ENCODE assay signal across 8 mouse cellular contexts in the genomic region with DNA sequence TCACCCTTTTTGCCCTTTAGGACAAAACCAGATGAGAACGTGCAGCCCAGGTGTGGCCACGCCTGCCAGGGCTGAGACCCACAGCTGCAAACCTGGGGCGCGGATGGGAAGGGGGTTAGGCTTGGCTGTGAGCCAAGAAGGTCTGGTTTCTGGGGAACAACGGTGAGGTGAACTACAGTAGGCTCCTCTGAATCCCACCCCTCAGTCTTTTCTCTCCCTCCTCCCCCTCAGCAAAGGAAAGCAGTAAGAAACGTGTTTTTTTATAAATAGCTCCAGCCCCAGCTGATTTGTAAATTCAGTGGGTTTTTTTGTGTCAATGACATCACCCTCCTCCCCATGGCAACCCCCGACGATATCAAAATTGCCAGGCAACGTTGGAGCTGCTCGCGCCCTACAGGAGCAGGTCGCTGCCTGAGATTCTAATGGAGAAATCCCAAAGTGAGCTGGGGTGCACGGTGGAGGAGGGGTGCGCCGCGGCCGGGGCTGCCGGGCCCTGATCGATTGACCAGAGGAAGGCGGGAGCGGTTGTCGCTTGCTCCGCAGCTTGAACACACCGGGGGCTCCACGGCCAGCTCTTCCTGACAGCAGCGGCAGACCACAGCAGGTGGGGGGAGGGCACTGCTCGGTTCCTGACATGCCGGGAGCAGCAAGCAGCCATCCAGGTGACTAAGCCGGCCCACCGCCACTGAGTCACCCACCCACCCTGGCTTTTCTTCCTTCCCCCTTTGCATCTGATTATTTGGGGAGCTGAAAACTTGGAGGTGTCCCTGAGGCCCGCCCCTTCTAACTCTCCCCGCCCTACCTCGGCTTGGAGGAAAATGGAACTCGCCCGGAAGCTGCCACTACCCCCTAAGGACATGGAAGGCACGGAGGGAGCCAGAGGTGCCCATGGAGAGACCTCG. TPM values are rescaled to one million over a fixed set of nuclear protein-coding genes. Genes with fewer than 3 reads are reported as not detected.
A peak's percentile ranks its signal among the peaks of the same experiment; 100 is the strongest.
DNase-seq lines count a peak whose midpoint lies in the region; ATAC-seq and TF ChIP-seq lines count a peak whose summit lies in the region.

A gene (plus strand): TSS at position 402 of the 902 bp plus-strand sequence.

- H3K36me3 ChIP-seq in kidney, embryonic 15.5 days: no peaks in the 10 kb centered on the region
- H3K36me3 ChIP-seq in hindbrain, embryonic 15.5 days: no peaks in the 10 kb centered on the region
- H3K36me3 ChIP-seq in limb, embryonic 11.5 days (ENCODE audit: control insufficient read depth, insufficient read depth, low read length): no peaks in the 10 kb centered on the region

- DNase-seq in kidney, adult 9 months: no peak
- peak; percentile 55 for DNase-seq in T-cell, adult 2 months (ENCODE audit: low spot score)
- DNase-seq in limb, embryonic 11.5 days (ENCODE audit: low spot score): peak; percentile 51

- H3K4me3 ChIP-seq in kidney, embryonic 15.5 days (replicated peaks): peak within 1 kb of the TSS; percentile 46
- H3K4me3 ChIP-seq in embryonic fibroblast, embryonic 13.5 days (ENCODE audit: insufficient read depth, low read length): peak within 1 kb of the TSS; percentile 30
- H3K4me3 ChIP-seq in hindbrain, embryonic 15.5 days: peak within 1 kb of the TSS; percentile 49
- peak within 1 kb of the TSS; percentile 33 for H3K4me3 ChIP-seq in limb, embryonic 11.5 days (ENCODE audit: low read depth, low read length)
- H3K4me3 ChIP-seq in olfactory bulb, adult 2 months (ENCODE audit: insufficient read depth, low read depth, low read length): peak within 1 kb of the TSS; percentile 65

- no peaks in the 10 kb centered on the region for H3K9me3 ChIP-seq in kidney, embryonic 15.5 days (replicated peaks)
- H3K9me3 ChIP-seq in hindbrain, embryonic 15.5 days: no peaks in the 10 kb centered on the region
- H3K9me3 ChIP-seq in limb, embryonic 11.5 days (ENCODE audit: control insufficient read depth, low read length): no peaks in the 10 kb centered on the region

- H3K27ac ChIP-seq in kidney, embryonic 15.5 days: no peak within 1 kb of the TSS
- no peak within 1 kb of the TSS for H3K27ac ChIP-seq in embryonic fibroblast, embryonic 13.5 days (ENCODE audit: insufficient read depth, low read length)
- H3K27ac ChIP-seq in hindbrain, embryonic 15.5 days (replicated peaks): peak within 1 kb of the TSS; percentile 83
- no peak within 1 kb of the TSS for H3K27ac ChIP-seq in limb, embryonic 11.5 days (replicated peaks; ENCODE audit: low read depth, low read length)
- H3K27ac ChIP-seq in olfactory bulb, adult 2 months (ENCODE audit: insufficient read depth, low read depth, low read length): peak within 1 kb of the TSS; percentile 35; the same call in 1 of the 2 replicates

- no peak for ATAC-seq in kidney, embryonic 15.5 days (replicated peaks; ENCODE audit: low FRiP score)
- peak; percentile 52 for ATAC-seq in hindbrain, embryonic 15.5 days (ENCODE audit: low FRiP score, low read depth)
- no peak for ATAC-seq in limb, embryonic 11.5 days (ENCODE audit: insufficient number of reproducible peaks, low FRiP score, low TSS enrichment, low read depth)
- ATAC-seq in erythroid progenitor cell, adult 5-6 weeks (replicated peaks; ENCODE audit: low FRiP score, poor library complexity, severe bottlenecking): no peak

- H3K9ac ChIP-seq in kidney, embryonic 15.5 days: peak within 1 kb of the TSS; percentile 47; the same call in 1 of the 2 replicates
- H3K9ac ChIP-seq in hindbrain, embryonic 15.5 days: peak within 1 kb of the TSS; percentile 58
- 0 out of 2 replicates have a peak within 1 kb of the TSS, but pooled peaks have one; percentile 0 for H3K9ac ChIP-seq in limb, embryonic 11.5 days (ENCODE audit: low read length)

- TF ChIP-seq POLR2A in embryonic fibroblast, embryonic 13.5 days (IDR thresholded peaks at IDR 0.05; ENCODE audit: low read depth, low read length): no peak
- no peak for TF ChIP-seq POLR2A in olfactory bulb, adult 2 months (IDR thresholded peaks at IDR 0.05; ENCODE audit: insufficient read depth, low read depth, low read length)

- peaks cover 37% of the 10 kb centered on the region for H3K27me3 ChIP-seq in kidney, embryonic 15.5 days
- H3K27me3 ChIP-seq in hindbrain, embryonic 15.5 days: no peaks in the 10 kb centered on the region
- peaks cover 16% of the 10 kb centered on the region for H3K27me3 ChIP-seq in limb, embryonic 11.5 days (ENCODE audit: control insufficient read depth, insufficient read depth, low read length)

- TF ChIP-seq CTCF in embryonic fibroblast, embryonic 13.5 days (IDR thresholded peaks at IDR 0.05; ENCODE audit: borderline replicate concordance, insufficient read depth, low read length): no peak
- no peak for TF ChIP-seq CTCF in olfactory bulb, adult 2 months (IDR thresholded peaks at IDR 0.05; ENCODE audit: insufficient read depth, low read depth, low read length)

- peak within 1 kb of the TSS; percentile 91 for H3K4me2 ChIP-seq in kidney, embryonic 15.5 days
- peak within 1 kb of the TSS; percentile 67 for H3K4me2 ChIP-seq in hindbrain, embryonic 15.5 days
- H3K4me2 ChIP-seq in limb, embryonic 11.5 days (ENCODE audit: low read depth, severe bottlenecking): peak within 1 kb of the TSS; percentile 69

- peaks cover 29% of the 10 kb centered on the region for H3K4me1 ChIP-seq in kidney, embryonic 15.5 days
- peaks cover 12% of the 10 kb centered on the region for H3K4me1 ChIP-seq in embryonic fibroblast, embryonic 13.5 days (ENCODE audit: control insufficient read depth, insufficient read depth, low read length)
- H3K4me1 ChIP-seq in hindbrain, embryonic 15.5 days (replicated peaks): peaks cover 60% of the 10 kb centered on the region
- H3K4me1 ChIP-seq in limb, embryonic 11.5 days (ENCODE audit: control insufficient read depth, insufficient read depth, low read length): peaks cover 4% of the 10 kb centered on the region
- peaks cover 35% of the 10 kb centered on the region for H3K4me1 ChIP-seq in olfactory bulb, adult 2 months (ENCODE audit: control insufficient read depth, insufficient read depth, low read length)

- 2% methylated on average over 37 of the region's 37 CpGs for WGBS in kidney, embryonic 15.5 days
- WGBS in hindbrain, embryonic 15.5 days: 2% methylated on average over 35 of the region's 37 CpGs
- WGBS in limb, embryonic 11.5 days: 1% methylated on average over 37 of the region's 37 CpGs
- 2% methylated on average over 37 of the region's 37 CpGs for WGBS in olfactory bulb, adult 2 months

RNA-seq across cellular contexts. Expression of the gene that starts here (rescaled TPM):
- 0.84 and 1.3 TPM in 2 replicates for polyA plus RNA-seq in kidney, embryonic 15.5 days (2015; fragmentation: Nextera tagmentation; extraction: Ambion mirVana)
- 0.19 and 0.78 TPM in 2 replicates for polyA plus RNA-seq in embryonic fibroblast, embryonic 13.5 days (2011; ENCODE audit: insufficient read length, low read depth, missing spikeins)
- polyA plus RNA-seq in hindbrain, embryonic 15.5 days (2015; fragmentation: Nextera tagmentation; extraction: Ambion mirVana): 46.9 and 48.6 TPM in 2 replicates
- polyA plus RNA-seq in limb, embryonic 11.5 days (2014; fragmentation: Nextera tagmentation; extraction: Ambion mirVana): 0.33 and 0.50 TPM in 2 replicates
- polyA plus RNA-seq in olfactory bulb, adult 2 months (2012; ENCODE audit: insufficient read depth, insufficient read length, low replicate concordance, missing spikeins): not detected in 2 replicates
- not detected in 2 replicates for total RNA-seq in erythroid progenitor cell, adult 5-6 weeks (2015; ENCODE audit: low replicate concordance)
- total RNA-seq in erythroid progenitor cell, adult 5-6 weeks (2017; ENCODE audit: low replicate concordance): 0.15 and 0.39 TPM in 2 replicates

Comparison
In these comparisons a context has a peak if more than half of its experiments do, and no peak if none do; other contexts are left out.
1. Peak in DNase-seq, H3K4me3 ChIP-seq, H3K9ac ChIP-seq and H3K4me2 ChIP-seq in limb, embryonic 11.5 days; RNA of the gene not detected or under 1 TPM.
2. H3K27ac ChIP-seq: peak in hindbrain, embryonic 15.5 days (single experiment) and olfactory bulb, adult 2 months (single experiment); none in kidney, embryonic 15.5 days (single experiment), embryonic fibroblast, embryonic 13.5 days (single experiment) and limb, embryonic 11.5 days (single experiment).
3. H3K9ac ChIP-seq: peak in every context shown above with its lines; median percentile 58 in hindbrain, embryonic 15.5 days; 47 in kidney, embryonic 15.5 days; 0 in limb, embryonic 11.5 days.
4. Peak in every context shown above with its lines, with median percentiles within 50 percentile points of each other: H3K4me2 ChIP-seq and H3K4me3 ChIP-seq.